Mouse (Mus musculus) ovary, postnatal 36 days (tissue): ENCODE measurements around the gene Nt5c.
"Not testable (repeated sequence)": the region's sequence is repeated elsewhere in the genome, so short reads cannot be mapped to it uniquely, and the experiment has no call there.

Experiments used
- DNase-seq: peaks from one replicate; pipeline ENCODE4 v3.0.0; 2022; ENCODE audit warnings: low spot score, mixed read lengths

Nt5c gene

GRCm38 (mm10) chr11:115510507-115510888, 18.8 kb upstream of the Nt5c start:
- no peak for DNase-seq

DNA sequence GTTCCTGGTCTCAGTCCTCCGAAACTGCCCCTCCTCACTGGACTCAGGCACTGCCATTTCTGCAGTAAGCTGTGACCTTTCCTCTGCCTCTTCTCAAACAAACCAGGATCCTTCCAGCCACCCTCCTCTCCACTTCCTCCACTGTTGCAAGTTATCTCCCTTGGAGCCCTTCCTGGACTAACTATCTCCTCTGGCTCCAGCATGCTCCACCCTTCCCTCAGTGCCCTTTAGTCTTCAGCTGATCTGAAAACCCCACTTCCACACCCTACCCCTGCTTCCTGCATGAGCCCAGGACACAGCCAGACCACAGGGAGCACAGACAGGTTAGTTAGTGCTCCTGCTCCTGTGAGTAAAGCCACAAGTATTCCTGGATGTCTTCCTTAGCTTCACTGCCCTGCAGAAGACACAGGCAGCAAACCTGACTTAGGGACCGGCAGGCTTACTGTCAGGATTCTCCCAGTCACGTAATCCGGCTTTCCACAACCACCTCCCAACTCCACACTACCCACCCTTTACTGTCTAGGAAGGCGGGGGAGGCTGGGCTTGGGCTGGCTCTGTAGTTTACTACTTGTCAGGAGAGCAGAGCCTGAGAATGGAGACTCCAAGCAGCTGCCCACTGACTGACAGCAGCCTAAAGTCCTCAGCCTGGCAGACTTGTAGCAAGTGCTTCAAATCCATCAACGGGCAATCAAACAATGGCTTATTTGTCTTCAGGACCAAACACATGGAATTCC, 18.3 kb upstream of the Nt5c start:
- no peak for DNase-seq

DNA sequence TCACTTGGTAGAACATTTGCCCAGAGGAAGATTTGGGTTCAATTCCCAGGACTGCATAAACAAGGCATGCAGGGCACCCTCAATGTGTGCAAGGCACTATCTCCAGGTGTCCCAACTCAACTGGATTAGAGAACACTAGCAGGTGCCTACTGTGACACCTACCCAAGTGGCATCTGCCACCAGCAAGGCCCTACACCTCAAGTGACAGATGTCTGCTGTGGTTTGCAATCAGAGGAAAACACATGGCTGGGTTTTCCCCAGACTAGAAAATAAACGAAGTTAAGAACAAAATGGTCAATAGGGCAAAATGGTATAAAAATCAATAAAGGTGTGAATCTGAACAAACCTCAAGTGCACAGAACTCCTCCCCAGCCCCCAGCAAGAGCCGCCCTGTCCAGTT, 16.4 kb upstream of the Nt5c start:
- no peak for DNase-seq

DNA sequence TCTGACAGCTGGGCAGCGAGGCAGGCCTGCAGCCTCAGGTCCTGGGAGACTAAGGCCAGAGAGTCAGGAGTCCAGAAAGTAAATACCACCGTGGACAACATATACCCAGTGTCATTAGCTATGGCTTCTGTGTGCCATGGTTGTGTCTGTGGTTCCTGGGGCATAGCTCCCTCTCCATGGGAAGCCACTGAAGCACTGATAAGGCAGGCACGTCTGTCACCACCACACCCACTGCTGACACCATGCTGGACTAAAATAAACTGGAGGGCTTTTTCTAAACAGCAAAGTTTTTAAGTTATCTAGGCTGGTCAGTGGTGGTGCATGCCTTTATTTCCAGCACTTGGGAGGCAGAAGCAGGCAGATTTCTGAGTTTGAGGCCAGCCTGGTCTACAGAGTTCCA, 14.9 kb upstream of the Nt5c start:
- DNase-seq = no peak

- DNase-seq = no peak
Measured at GRCm38 (mm10) chr11:115502636-115503035, 11.0 kb upstream of the Nt5c start.

DNA sequence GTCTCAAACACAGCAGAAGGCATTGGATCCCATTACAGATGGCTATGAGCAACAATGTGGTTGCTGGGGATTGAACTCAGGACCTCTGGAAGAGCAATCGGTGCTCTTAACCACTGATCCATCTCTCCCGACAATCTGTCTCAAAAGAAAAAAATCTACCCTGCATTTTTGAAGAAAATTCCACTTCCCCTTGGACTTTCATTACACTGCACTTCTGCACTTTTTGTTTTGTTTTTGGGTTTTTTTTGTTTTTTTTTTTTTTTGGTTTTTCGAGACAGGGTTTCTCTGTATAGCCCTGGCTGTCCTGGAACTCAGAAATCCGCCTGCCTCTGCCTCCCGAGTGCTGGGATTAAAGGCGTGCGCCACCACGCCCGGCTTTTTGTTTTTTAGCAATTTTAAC, 4.9 kb upstream of the Nt5c start:
- DNase-seq = not testable (repeated sequence)

- no peak for DNase-seq
Measured at GRCm38 (mm10) chr11:115492387-115492786, 725 bp upstream of the Nt5c start.

DNA sequence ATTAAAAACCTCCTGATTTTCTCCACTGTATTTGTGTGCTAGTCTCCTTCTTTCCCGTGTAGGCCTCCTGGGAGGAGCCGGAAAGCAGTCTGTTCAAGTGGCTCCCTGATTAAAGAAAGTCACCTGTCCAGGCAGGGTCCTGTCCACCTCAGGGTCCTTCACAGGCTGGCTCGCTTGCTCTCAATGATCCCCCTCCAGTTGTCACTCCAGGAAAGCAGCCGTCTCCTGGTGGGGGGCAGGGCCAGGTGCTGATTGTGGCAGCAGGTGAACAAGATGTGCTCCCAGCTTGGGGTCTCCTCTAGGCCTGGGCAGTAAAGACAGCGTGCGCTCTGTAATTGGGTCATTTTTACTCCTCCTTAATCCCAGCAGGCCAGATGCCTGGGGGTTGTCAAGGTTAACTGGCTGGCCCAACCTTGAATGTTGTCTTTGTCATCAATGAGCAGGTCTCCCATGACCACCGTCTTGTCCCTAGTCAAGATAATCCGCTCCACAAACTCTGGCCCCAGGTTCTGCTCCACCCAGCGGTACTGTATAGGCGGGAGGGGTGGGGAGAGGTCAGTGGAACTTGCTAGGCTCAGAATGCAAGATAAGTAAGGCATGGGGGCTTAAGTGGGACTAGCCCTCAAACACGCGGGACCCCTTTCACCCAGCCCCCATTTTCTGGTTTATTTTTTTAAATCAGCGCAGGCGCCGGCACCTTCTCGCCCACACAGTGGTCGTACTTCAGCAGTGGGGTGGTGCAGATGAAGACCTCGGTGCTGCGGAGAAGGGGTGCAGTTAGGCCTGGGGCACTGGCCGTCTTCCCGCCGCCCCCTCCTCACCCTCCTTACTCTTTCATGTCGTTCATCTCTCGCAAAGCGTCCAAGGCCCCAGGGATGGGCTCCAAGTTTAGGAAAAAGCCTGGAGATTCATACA, 964 bp downstream of the Nt5c start:
- DNase-seq = no peak

DNA sequence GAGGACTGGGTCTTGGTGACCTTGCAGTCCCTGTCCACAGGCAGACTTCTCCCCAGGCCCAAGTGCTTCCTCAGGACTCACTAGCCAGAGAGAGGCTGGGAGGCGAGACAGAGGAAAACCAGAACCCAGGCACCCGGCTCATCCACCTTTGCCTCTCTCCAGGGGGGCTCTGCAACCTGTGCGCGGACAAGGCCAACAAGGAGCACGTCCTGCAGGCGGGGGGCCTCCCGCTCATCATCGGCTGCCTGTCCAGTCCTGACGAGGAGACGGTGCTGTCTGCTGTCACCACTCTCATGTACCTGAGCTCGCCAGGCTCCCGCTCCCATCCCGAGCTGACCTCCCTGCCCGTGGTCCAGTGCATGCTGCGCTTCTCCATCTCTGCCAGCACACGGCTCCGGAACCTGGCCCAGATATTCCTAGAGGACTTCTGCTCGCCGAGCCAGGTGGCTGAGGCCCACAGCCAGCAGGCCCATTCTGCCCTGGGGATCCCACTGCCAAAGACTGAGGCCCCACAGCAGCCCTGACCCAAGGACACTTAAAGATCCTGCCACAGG, 3.0 kb downstream of the Nt5c start:
- no peak for DNase-seq

- DNase-seq = no peak
Measured at GRCm38 (mm10) chr11:115485155-115485554, 6.5 kb downstream of the Nt5c start.

GRCm38 (mm10) chr11:115483726-115484125, 7.9 kb downstream of the Nt5c start:
- peak; percentile 72 for DNase-seq

GRCm38 (mm10) chr11:115483278-115483677, 8.4 kb downstream of the Nt5c start:
- DNase-seq = no peak

DNA sequence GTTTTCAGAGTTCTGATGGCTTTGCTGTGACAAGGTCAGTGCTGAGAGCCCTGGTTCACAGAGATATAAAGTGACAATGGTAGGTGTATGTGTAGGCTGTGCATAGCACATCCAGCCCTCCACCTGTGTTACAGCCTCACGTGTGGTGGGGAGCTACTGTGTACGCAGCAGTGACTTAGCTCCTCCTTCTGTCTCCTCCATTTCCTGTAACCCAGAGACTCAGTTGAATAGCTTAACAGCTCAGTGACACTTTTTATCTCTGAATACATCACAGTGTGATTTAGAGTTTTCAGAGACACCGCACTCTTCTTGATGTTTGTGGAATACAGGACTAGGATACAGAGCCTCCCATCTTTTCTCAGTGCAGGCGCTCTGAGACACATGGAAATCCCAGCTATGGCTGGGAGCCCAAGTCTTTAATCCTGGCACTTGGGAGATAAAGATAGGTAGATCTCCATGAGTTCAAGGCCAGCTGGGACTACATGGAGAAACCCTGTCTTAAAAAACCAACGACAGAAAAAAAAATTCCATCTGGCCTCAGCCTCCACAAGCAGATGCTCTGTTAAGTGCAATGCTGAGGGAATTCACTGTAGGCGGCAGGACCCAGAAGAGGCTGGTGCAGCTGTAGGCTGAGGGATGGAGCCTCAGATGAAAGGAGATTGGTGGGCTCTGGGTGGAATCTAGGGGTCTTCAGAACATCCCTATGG, 10.0 kb downstream of the Nt5c start:
- no peak for DNase-seq

- DNase-seq = no peak
Measured at GRCm38 (mm10) chr11:115478296-115478938, 13.2 kb downstream of the Nt5c start.

GRCm38 (mm10) chr11:115477388-115477787, 14.3 kb downstream of the Nt5c start:
- not testable (repeated sequence) for DNase-seq

GRCm38 (mm10) chr11:115476630-115477029, 15.0 kb downstream of the Nt5c start:
- DNase-seq = not testable (repeated sequence)

- no peak for DNase-seq
Measured at GRCm38 (mm10) chr11:115475758-115476237, 15.9 kb downstream of the Nt5c start.

DNA sequence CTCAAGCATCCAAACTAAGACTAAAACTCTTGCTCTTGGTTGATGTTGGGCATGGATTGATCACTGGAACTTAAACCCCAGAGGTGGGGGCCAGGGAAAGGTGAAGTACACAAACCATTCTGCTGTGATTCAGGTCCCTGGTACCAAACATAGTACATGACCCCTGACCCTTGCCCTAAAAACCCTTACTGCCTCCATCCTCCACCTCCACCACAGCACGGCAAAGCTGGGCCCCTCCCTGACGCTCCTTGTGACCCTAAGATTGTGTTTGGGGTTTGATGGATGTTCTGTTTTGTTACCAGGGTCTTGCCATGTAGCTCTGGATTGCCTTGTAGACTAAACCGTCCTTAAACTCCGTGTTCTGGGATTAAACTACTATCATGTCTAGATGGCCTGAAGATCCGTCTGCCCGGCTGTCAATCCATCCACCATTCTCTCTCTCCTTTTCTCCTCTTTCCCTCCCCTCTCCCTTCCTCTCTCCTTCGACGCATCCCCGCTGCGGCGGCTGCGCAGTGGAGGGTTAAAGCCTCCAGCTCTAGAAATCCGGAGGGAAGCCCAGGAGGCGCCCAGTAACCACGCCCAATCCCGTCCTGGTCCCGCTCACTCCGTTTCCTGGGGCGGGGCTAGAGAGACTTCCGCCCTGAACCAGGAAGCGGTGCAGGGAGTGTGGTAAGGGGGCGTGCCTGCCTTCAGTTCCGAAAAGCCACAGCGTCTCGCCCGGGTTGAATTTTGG, 16.5 kb downstream of the Nt5c start, which contains the start of gene Armc7:
TSS of gene Armc7 (plus strand) at position 643 of the 733 bp plus-strand sequence.
- DNase-seq = peak; percentile 94

- peak; percentile 90 for DNase-seq
Measured at GRCm38 (mm10) chr11:115473626-115474275, 17.9 kb downstream of the Nt5c start.

DNA sequence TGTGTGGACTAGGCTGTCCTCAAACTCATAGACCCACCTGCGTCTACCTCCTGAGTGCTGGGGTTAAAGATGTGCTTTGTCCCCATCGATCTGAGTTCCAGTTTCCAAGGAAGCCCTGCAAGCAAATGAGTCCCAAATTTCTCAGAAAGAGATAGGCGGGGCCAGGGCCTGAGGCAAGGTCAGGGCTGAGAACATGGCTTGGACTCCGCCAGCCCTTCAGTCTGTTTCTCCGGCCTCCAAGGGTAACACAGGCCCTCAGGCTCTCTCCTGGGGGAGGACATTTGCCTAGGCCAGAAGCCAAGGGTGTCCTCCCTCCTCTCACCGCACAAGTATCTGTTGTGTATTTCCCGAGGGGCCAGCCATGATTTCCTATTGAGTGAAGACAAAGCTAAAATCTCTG, 19.5 kb downstream of the Nt5c start:
- no peak for DNase-seq
